Mouse (Mus musculus): Measurements from ENCODE around the gene Caln1.

The Caln1 gene

GRCm38 (mm10) chr5:130811966-130812365 is 442.7 kb downstream of the Caln1 start:
- no peak for DNase-seq (ENCODE audit: low spot score in 2 of 2)

- DNase-seq (ENCODE audit: low spot score in 2 of 2) = no peak
Observed at GRCm38 (mm10) chr5:130812556-130812955, 443.3 kb downstream of the Caln1 start.

GRCm38 (mm10) chr5:130813089-130813488 is 443.8 kb downstream of the Caln1 start:
- DNase-seq (ENCODE audit: low spot score in 2 of 2) = no peak

GRCm38 (mm10) chr5:130815352-130815751 is 446.1 kb downstream of the Caln1 start:
- no peak for DNase-seq (ENCODE audit: low spot score in 2 of 2)

GRCm38 (mm10) chr5:130820021-130820648 is 450.9 kb downstream of the Caln1 start:
- peak; percentile 20 to 34 for DNase-seq (ENCODE audit: low spot score in 2 of 2)

- DNase-seq (ENCODE audit: low spot score in 2 of 2) = peak in 1 of 2 experiments; percentile 1
Observed at GRCm38 (mm10) chr5:130820661-130821060, 451.4 kb downstream of the Caln1 start.

- DNase-seq (ENCODE audit: low spot score in 2 of 2) = no peak
Observed at GRCm38 (mm10) chr5:130825797-130826196, 456.5 kb downstream of the Caln1 start.

GRCm38 (mm10) chr5:130848562-130848961 is 479.3 kb downstream of the Caln1 start:
- no peak for DNase-seq (ENCODE audit: low spot score in 2 of 2)

GRCm38 (mm10) chr5:130849610-130850009 is 480.4 kb downstream of the Caln1 start:
- no peak for DNase-seq (ENCODE audit: low spot score in 2 of 2)

- DNase-seq (ENCODE audit: low spot score in 2 of 2) = no peak
Observed at GRCm38 (mm10) chr5:130852182-130852581, 482.9 kb downstream of the Caln1 start.

- peak; percentile 41 to 78 for DNase-seq (ENCODE audit: low spot score in 2 of 2)
Observed at GRCm38 (mm10) chr5:130853371-130853770, 484.1 kb downstream of the Caln1 start.

GRCm38 (mm10) chr5:130854430-130854829 is 485.2 kb downstream of the Caln1 start:
- DNase-seq (ENCODE audit: low spot score in 2 of 2) = no peak

GRCm38 (mm10) chr5:130858148-130858547 is 488.9 kb downstream of the Caln1 start:
- no peak for DNase-seq (ENCODE audit: low spot score in 2 of 2)

GRCm38 (mm10) chr5:130858706-130859105 is 489.5 kb downstream of the Caln1 start:
- DNase-seq (ENCODE audit: low spot score in 2 of 2) = no peak

- DNase-seq (ENCODE audit: low spot score in 2 of 2) = no peak
Observed at GRCm38 (mm10) chr5:130859736-130860135, 490.5 kb downstream of the Caln1 start.

GRCm38 (mm10) chr5:130862302-130862701 is 493.0 kb downstream of the Caln1 start:
- DNase-seq (ENCODE audit: low spot score in 2 of 2) = no peak

GRCm38 (mm10) chr5:130869869-130870268 is 500.6 kb downstream of the Caln1 start:
- DNase-seq (ENCODE audit: low spot score in 2 of 2) = no peak

- no peak for DNase-seq (ENCODE audit: low spot score in 2 of 2)
Observed at GRCm38 (mm10) chr5:130871086-130871485, 501.8 kb downstream of the Caln1 start.

GRCm38 (mm10) chr5:130875391-130875790 is 506.1 kb downstream of the Caln1 start:
- DNase-seq (ENCODE audit: low spot score in 2 of 2) = no peak

- DNase-seq (ENCODE audit: low spot score in 2 of 2) = no peak
Observed at GRCm38 (mm10) chr5:130880331-130880730, 511.1 kb downstream of the Caln1 start.

- DNase-seq (ENCODE audit: low spot score in 2 of 2) = no peak
Observed at GRCm38 (mm10) chr5:130891735-130892134, 522.5 kb downstream of the Caln1 start.

GRCm38 (mm10) chr5:130895991-130896390 is 526.7 kb downstream of the Caln1 start:
- no peak for DNase-seq (ENCODE audit: low spot score in 2 of 2)
